Mouse (Mus musculus) lung, postnatal 0 days (tissue): ENCODE results near the gene Ubr4.
A peak's percentile ranks its signal among the peaks of the same experiment; 100 is the strongest.

Experiments used
- CTCF ChIP-seq: IDR thresholded peaks from 2 replicates; pipeline ENCODE4 v1.5.1; 2016; ENCODE audit warnings: antibody characterized with exemption, mild to moderate bottlenecking
- EP300 ChIP-seq: IDR thresholded peaks from 2 replicates; pipeline ENCODE4 v1.6.1; 2016; ENCODE audit warnings: antibody characterized with exemption, mild to moderate bottlenecking, control low read depth

GRCm38 (mm10) chr4:139336822-139337483, 15.5 kb upstream of the Ubr4 start:
- peak; percentile 90 for TF ChIP-seq CTCF
- TF ChIP-seq EP300 = no peak
